Mouse (Mus musculus): ENCODE measurements at regions not wholly inside any gene's neighbourhood (a gene's known extent, or its start where the extent isn't known, plus 50 kb on each side); places are given as distances from the start of the nearest gene placed in this dataset.

DNA sequence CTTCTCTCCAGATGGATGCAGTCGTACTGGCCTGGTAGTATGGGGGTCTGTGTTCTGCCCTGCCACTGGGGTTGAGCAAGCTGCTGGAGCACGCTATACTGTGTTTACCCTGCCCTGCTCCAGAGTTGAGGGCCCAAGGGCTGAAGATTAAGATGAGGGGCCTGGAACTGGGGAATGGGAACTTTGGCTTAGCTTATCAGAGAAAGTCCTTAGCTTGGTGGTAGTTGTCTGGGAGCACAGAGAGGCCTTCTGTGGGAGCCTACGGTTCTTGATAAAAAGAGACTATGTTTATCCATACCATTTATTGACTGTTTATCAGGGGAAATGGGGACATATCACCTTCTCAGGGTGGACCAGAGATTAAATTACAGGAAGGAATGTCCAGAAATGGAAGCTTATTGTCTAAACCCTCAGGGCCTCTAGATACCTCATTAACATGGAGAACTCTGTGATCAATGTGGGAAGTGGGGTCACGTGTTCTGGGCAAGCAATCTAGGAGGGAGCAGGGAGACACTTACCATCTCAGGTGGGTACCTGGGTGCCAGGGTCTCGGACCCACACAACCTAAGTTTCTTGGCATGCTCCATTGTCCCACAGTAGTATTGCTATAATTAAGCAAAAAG lies 58.7 kb downstream of the Mycn start:
- no peak for DNase-seq (ENCODE audit: low spot score)

DNA sequence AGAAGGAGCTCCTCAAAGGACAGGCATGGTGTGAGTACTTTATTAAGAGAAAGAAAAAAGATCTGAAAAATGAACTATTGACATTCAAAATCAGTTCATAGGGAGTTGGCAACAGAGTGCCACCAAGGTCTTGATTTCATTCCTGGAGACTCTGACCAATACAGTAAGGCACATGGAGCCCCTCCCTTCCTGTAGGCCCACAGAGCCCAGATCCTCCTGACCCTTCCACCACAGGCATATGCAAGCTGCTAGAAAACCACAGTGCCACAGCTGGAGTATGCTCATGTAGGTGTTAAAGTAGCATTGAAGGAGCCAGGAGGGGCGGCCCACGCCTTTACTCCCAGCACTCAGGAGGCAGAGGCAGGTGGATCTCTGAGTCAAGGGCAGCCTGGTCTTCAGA lies 63.7 kb downstream of the Mycn start:
- no peak for DNase-seq (ENCODE audit: low spot score)

DNA sequence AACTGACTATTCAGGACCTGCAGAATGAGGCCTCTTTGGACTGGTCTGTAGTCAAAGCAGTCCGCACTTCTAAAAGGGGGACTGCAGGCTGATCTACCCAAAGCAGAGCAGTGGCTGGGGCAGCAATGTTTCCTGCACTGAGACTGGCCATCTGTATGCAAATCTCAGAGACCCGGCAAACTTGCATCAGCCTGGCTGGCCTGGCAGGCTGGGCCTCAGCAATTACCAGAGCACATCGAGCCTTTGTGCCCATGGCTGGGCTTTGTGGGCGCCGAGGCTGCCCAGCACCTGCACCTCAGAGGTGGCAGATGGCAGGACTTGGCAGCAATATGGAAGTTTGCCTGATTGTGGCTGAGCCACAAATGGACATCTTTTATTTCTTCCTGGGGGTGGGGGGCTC lies 64.2 kb downstream of the Mycn start:
- no peak for DNase-seq (ENCODE audit: low spot score)

GRCm38 (mm10) chr12:12875976-12876745 lies 65.6 kb downstream of the Mycn start:
- DNase-seq (ENCODE audit: low spot score) = no peak

GRCm38 (mm10) chr12:12873551-12873950 lies 68.2 kb downstream of the Mycn start:
- DNase-seq (ENCODE audit: low spot score) = no peak

DNA sequence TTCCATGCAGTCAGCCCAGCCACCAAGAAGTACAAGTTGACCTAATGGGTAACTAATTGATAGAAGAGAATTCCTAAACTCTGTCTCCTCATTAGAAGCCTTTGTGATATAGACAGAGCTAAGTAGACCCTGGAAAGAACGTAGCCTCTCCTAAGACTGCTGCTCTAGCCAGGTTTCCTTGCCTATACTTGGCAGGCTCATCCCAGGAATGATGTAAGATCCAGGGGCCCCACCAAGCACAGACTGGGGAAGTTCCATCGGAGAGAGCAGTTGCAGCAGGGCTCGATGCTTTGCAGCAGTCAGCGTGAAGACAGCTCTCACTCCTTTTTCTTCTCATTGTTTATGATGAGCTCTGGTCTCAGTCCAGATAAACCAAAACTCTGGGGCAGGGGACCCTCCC lies 68.7 kb downstream of the Mycn start:
- DNase-seq (ENCODE audit: low spot score) = no peak

DNA sequence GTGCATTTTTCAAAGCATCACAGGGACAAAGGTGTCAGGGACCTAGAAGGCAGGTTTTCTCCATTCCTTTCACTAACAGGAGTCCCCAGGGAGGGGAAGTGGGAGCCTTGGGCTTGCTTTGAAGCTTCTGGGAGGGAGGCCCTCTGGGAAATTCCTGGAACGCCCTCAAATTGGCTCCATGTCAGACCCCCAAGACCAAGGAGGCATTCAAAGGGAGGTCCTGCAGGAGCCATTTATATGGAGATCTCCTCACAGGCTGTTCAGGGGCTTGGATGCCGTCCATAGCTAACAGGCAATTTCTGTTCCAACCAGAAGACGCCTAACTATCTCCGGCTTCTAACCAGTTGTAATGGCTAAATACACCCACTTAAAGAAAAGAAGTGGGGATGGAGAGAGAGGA lies 70.4 kb downstream of the Mycn start:
- peak; percentile 11 for DNase-seq (ENCODE audit: low spot score)

GRCm38 (mm10) chr12:12866590-12866989 lies 75.1 kb downstream of the Mycn start:
- no peak for DNase-seq (ENCODE audit: low spot score)

- no peak for DNase-seq (ENCODE audit: low spot score)
These were observed 91.0 kb downstream of the Mycn start for GRCm38 (mm10) chr12:12850681-12851080.

- DNase-seq (ENCODE audit: low spot score) = no peak
These were observed 95.0 kb downstream of the Mycn start for GRCm38 (mm10) chr12:12846716-12847115.

DNA sequence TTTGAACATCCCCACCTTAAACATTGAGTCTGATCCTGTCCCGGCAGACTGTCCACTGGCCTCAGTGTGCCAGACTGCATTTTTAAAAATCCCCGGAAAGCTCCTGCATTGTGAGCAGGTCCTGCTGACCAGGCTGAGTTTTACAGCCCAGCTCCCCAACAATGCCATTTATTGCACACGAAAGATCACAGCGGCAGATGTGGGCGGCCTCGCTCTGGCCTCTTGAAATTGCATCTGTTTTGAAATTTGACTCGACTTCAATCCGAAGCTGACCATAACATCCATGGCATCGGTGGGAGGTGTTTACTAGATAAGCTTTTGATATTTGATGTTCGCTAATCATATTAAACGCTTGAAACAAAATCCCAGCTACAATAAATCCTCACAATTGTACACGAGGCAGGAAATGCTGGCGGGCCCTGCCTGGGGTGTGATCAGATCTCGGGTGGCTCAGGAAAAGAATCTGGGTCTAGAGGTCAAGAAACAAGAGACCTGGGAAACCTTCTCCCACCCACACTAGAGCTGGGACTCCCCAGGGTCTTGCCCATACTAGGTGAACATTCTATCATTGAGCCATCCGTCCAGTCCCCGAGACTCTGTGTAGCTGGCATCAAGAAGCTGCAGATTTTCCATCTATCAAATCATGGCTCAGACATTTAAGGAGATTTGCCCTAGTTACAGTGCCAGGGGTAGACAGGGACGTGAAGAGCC lies 99.3 kb downstream of the Mycn start:
- DNase-seq (ENCODE audit: low spot score) = no peak

- DNase-seq (ENCODE audit: low spot score) = no peak
These were observed 100.1 kb downstream of the Mycn start for GRCm38 (mm10) chr12:12841385-12842238.

- DNase-seq (ENCODE audit: low spot score) = no peak
These were observed 100.9 kb downstream of the Mycn start for GRCm38 (mm10) chr12:12840661-12841384.

DNA sequence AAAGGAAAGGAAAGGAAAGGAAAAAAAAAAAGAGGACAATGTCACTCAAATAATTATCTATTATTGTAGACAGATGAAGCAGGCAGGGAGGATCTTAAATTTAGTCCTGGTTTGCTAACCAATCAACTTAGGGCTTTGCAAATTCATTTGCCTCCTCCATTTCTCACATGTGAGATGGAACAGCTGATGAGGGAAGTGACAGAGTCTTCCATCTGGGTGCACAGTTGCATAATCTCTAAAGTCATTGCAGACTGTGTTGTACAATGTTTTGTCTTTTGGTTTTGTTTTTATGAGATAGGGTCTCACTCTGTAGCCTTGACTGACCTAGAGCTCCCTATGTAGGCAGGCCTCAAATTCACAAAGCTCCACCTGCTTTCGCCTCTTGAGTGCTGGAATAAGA lies 103.9 kb downstream of the Mycn start:
- no peak for DNase-seq (ENCODE audit: low spot score)

GRCm38 (mm10) chr12:12827821-12828641 lies 113.7 kb downstream of the Mycn start:
- peak; percentile 33 for DNase-seq (ENCODE audit: low spot score)

DNA sequence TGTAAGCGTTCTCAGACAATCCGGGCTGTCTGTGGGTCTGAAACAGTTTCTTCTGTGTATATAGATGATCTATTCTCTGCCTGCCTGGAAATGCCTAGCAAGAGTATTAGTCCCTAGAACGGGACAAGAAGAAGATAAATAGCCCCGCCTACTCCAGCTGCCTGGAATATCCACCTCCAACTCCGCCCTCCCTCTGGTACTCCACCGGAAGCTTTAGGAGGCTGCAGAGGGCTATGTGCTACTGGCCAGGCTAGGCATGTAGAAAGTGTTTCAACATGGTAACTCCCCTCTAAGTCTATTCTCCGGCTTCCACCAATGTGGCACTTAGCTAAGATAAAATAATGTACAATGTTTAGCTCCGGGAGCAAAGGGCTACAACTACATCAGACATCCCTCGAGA lies 114.3 kb downstream of the Mycn start:
- peak; percentile 48 for DNase-seq (ENCODE audit: low spot score)

GRCm38 (mm10) chr12:12826431-12826830 lies 115.3 kb downstream of the Mycn start:
- DNase-seq (ENCODE audit: low spot score) = no peak

DNA sequence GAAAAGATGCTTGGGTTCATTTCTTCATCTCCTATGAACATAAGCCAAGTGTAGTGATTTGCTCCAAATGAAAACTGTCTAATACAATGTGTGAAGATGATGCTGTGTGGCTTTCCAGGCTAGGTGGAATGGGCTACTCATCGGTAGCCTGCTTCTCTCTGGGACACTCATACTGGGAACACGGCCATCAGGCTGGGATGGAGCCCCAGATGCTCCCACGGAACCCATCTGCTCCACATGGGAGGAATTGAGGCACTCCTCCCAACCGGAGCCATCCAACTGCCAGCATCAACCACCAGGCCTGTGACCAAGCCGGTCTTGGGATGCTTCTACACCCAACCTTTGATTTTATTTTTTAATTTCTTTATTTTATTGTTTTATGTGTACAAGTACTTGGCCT lies 115.9 kb downstream of the Mycn start:
- DNase-seq (ENCODE audit: low spot score) = no peak

- DNase-seq (ENCODE audit: low spot score) = no peak
These were observed 120.2 kb downstream of the Mycn start for GRCm38 (mm10) chr12:12821473-12821872.

- no peak for DNase-seq (ENCODE audit: low spot score)
These were observed 120.9 kb downstream of the Mycn start for GRCm38 (mm10) chr12:12820668-12821351.

All from testis, postnatal 14 days (tissue).